Mouse (Mus musculus) cerebellum, postnatal 14 days (tissue): Measurements from ENCODE around the gene Ccin.

Source experiments
- DNase-seq, 2 experiments: peaks; one replicate each; pipeline ENCODE4 v3.0.0; 2021; ENCODE audit warnings: mixed read lengths in 2 of 2

Gene Ccin

GRCm38 (mm10) chr4:44013391-44014070 lies 30.2 kb downstream of the Ccin start:
- no peak for DNase-seq

- no peak for DNase-seq
Observed at GRCm38 (mm10) chr4:44016071-44016470, 32.8 kb downstream of the Ccin start.

GRCm38 (mm10) chr4:44016791-44017190 lies 33.5 kb downstream of the Ccin start:
- DNase-seq: no peak

- DNase-seq: no peak
Observed at GRCm38 (mm10) chr4:44022323-44022722, 39.0 kb downstream of the Ccin start.

- no peak for DNase-seq
Observed at GRCm38 (mm10) chr4:44022766-44023165, 39.5 kb downstream of the Ccin start.

GRCm38 (mm10) chr4:44023681-44024080 lies 40.4 kb downstream of the Ccin start:
- DNase-seq: no peak

- no peak for DNase-seq
Observed at GRCm38 (mm10) chr4:44024241-44024640, 41.0 kb downstream of the Ccin start.

- DNase-seq: no peak
Observed at GRCm38 (mm10) chr4:44025570-44025969, 42.3 kb downstream of the Ccin start.

- DNase-seq: no peak
Observed at GRCm38 (mm10) chr4:44028303-44029135, 45.2 kb downstream of the Ccin start.

- peak; percentile 73 to 78 for DNase-seq
Observed at GRCm38 (mm10) chr4:44029661-44030066, 46.4 kb downstream of the Ccin start.

- peak; percentile 49 to 52 for DNase-seq
Observed at GRCm38 (mm10) chr4:44031521-44031920, 48.2 kb downstream of the Ccin start.
